Mouse (Mus musculus) myocyte (in vitro differentiated cells): ENCODE results near the gene Ift140. TPM values are rescaled to one million over a fixed set of nuclear protein-coding genes. Genes with fewer than 3 reads are reported as not detected.

Experiments used
- H3K27me3 ChIP-seq: one replicate; pipeline ENCODE4 v1.6.1; 2011; ENCODE audit not compliant: control insufficient read depth, insufficient read depth, insufficient read length
- H3K36me3 ChIP-seq: one replicate; pipeline ENCODE4 v1.6.1; 2011; ENCODE audit not compliant: control insufficient read depth, insufficient read depth
- H3K4me2 ChIP-seq: one replicate; pipeline ENCODE4 v1.6.1; 2011; ENCODE audit warnings: low read depth, control low read depth
- H3K4me3 ChIP-seq: one replicate; pipeline ENCODE4 v1.5.1; 2011; ENCODE audit warnings: mild to moderate bottlenecking, control low read depth, moderate library complexity
- H3K79me2 ChIP-seq: one replicate; pipeline ENCODE4 v1.6.1; 2011; ENCODE audit not compliant: control insufficient read depth, insufficient read depth
- H3ac ChIP-seq: one replicate; pipeline ENCODE4 v1.6.1; 2011; ENCODE audit not compliant: control insufficient read depth, insufficient read length
- CEBPB ChIP-seq: IDR thresholded peaks from 2 replicates; pipeline ENCODE4 v1.6.1; 2011; ENCODE audit warnings: mild to moderate bottlenecking, moderate library complexity; ENCODE audit not compliant: poor library complexity, insufficient read depth, severe bottlenecking
- E2F4 ChIP-seq: IDR thresholded peaks from one replicate; pipeline ENCODE4 v1.6.1; 2011; ENCODE audit warnings: mild to moderate bottlenecking, control low read depth, moderate library complexity; ENCODE audit not compliant: insufficient read depth
- MAX ChIP-seq: IDR thresholded peaks from one replicate; pipeline ENCODE4 v1.6.1; 2011; ENCODE audit warnings: low read depth, mild to moderate bottlenecking, control low read depth
- MYOD1 ChIP-seq, 3 experiments: IDR thresholded peaks; one replicate each; pipeline ENCODE4 v1.6.1; 2011; ENCODE audit warnings: control low read depth in 2 of 3, low read depth in 2 of 3, mild to moderate bottlenecking in 2 of 3, moderate library complexity in 1 of 3; ENCODE audit not compliant: insufficient read length in 2 of 3, control insufficient read depth in 1 of 3
- MYOG ChIP-seq, 3 experiments: IDR thresholded peaks; one replicate each; pipeline ENCODE4 v1.6.1; 2011; ENCODE audit warnings: control low read depth in 2 of 3, low read depth in 2 of 3, mild to moderate bottlenecking in 2 of 3; ENCODE audit not compliant: insufficient read length in 2 of 3, control insufficient read depth in 1 of 3, insufficient read depth in 1 of 3
- POLR2A ChIP-seq: IDR thresholded peaks from one replicate; pipeline ENCODE4 v1.6.1; 2011; ENCODE audit warnings: low read depth, mild to moderate bottlenecking, control low read depth, moderate library complexity; ENCODE audit not compliant: insufficient read length
- POLR2AphosphoS2 ChIP-seq: IDR thresholded peaks from one replicate; pipeline ENCODE4 v1.6.1; 2011; ENCODE audit warnings: low read depth, control low read depth; ENCODE audit not compliant: insufficient read length
- REST ChIP-seq: IDR thresholded peaks from one replicate; pipeline ENCODE4 v1.6.1; 2011; ENCODE audit warnings: mild to moderate bottlenecking, control low read depth, moderate library complexity; ENCODE audit not compliant: insufficient read depth, insufficient read length
- SRF ChIP-seq: IDR thresholded peaks from one replicate; pipeline ENCODE4 v1.6.1; 2011; ENCODE audit warnings: low read depth; ENCODE audit not compliant: control insufficient read depth, insufficient read length
- TCF12 ChIP-seq: IDR thresholded peaks from one replicate; pipeline ENCODE4 v1.6.1; 2011; ENCODE audit warnings: mild to moderate bottlenecking, control low read depth; ENCODE audit not compliant: poor library complexity, insufficient read depth, severe bottlenecking
- TCF3 ChIP-seq: IDR thresholded peaks from one replicate; pipeline ENCODE4 v1.6.1; 2011; ENCODE audit warnings: low read depth, control low read depth; ENCODE audit not compliant: insufficient read length
- USF1 ChIP-seq: IDR thresholded peaks from one replicate; pipeline ENCODE4 v1.6.1; 2011; ENCODE audit warnings: low read depth, mild to moderate bottlenecking, control low read depth, moderate library complexity
- polyA plus RNA-seq: library from polyadenylated mRNA; unstranded; fragments of >200 nt; fragmentation: generic; extraction: Trizol; gene quantifications from one replicate; pipeline ENCODE4 v1.2.1, GENCODE M21; 2012; ENCODE audit warnings: missing spikeins

Ift140 gene
- polyA plus RNA-seq, 1 experiment: 8.9 TPM

DNA sequence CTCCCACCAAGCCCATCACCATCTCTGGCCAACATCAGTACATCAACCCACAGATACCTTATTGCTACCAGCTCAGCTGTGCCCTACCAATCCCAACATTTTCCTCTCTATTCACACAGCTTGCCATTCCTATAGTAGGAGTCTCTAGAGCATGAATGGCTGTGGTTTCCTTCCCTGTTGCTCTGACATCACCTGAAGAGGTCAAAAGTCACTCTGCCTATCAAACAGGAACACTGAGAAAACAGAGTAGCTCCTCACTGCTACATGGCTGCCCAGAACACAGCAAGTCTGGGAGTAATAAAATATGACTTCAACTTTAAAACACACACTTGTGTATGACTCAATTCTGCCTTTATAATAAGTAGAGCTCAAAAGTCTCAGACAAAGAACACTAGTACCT lies 8.4 kb upstream of the Ift140 start:
- H3K27me3 ChIP-seq: no peaks in the 10 kb centered on the region
- no peak overlapping the region for H3ac ChIP-seq
- TF ChIP-seq CEBPB: no peak
- TF ChIP-seq SRF: no peak
- TF ChIP-seq MYOD1 (IDR thresholded peaks at IDR 0.05; ENCODE audit: control insufficient read depth in 1 of 3, insufficient read length in 2 of 3, low read depth in 2 of 3): no peak
- no peak for TF ChIP-seq TCF12
- no peak for TF ChIP-seq MYOG (IDR thresholded peaks at IDR 0.05; ENCODE audit: control insufficient read depth in 1 of 3, insufficient read depth in 1 of 3, insufficient read length in 2 of 3, low read depth in 2 of 3)
- TF ChIP-seq E2F4: no peak
- no peak for TF ChIP-seq POLR2AphosphoS2
- TF ChIP-seq POLR2A: no peak

DNA sequence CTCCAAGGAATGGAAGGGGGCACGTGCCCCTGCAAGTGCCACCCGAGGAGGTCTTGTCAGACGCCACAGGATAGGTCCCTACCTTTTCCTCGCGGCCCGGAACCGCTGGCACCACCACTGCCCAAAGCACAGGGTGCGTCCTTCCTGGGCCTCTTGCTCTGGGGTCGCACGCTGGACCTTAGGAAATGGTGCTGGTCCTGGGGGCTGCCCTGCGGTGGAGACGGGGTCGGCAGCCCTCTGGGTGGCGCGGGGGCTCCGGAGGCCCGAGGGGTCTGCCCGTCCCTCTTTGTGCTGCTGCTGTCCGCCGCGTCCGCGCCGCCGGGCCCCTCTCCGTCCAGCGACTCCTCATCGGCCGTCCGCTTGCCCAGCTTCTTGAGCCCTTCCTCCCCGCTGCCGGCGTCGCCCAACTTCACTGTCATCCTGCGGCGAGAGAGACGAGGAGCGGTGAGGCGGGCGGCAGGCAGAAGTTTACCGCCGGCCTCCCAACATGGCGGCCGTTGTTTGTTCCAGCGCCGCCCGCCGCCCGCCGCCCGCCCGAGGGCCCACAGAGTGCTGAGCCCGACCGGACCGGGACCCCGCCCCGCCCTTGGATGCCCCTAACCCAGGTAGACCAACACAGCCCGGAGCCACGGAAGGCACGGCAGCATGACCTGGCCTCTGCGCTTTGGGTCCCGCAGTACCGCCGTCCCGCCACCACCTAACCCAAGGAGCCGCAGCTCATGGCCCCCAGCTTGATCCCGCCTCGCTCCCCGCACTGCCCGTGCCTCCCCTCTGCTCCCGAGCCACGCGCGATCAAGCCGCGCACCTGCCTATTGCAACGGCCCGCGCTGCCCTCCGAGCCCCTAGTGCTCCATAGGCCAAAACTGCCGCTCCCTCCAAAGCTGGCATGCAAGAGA lies 2.0 kb upstream of the Ift140 start:
- peaks cover 64% of the 10 kb centered on the region for H3K79me2 ChIP-seq
- H3K27me3 ChIP-seq: no peaks in the 10 kb centered on the region
- TF ChIP-seq E2F4: no peak
- no peak for TF ChIP-seq MYOG (IDR thresholded peaks at IDR 0.05; ENCODE audit: control insufficient read depth in 1 of 3, insufficient read depth in 1 of 3, insufficient read length in 2 of 3, low read depth in 2 of 3)
- no peak for TF ChIP-seq CEBPB
- TF ChIP-seq POLR2AphosphoS2: no peak
- no peak for TF ChIP-seq USF1
- no peak for TF ChIP-seq SRF
- no peak for TF ChIP-seq MAX
- no peak for TF ChIP-seq TCF12
- no peak for TF ChIP-seq MYOD1 (IDR thresholded peaks at IDR 0.05; ENCODE audit: control insufficient read depth in 1 of 3, insufficient read length in 2 of 3, low read depth in 2 of 3)
- TF ChIP-seq TCF3: no peak
- no peaks in the 10 kb centered on the region for H3K36me3 ChIP-seq
- peak overlapping the region; percentile 82 for H3K4me3 ChIP-seq
- H3ac ChIP-seq: peak overlapping the region; percentile 67
- H3K4me2 ChIP-seq: peak overlapping the region; percentile 93

More for the DNA sequence above, 8.4 kb upstream of the Ift140 start:
- H3K79me2 ChIP-seq: peaks cover 75% of the 10 kb centered on the region
- no peak overlapping the region for H3K4me3 ChIP-seq
- H3K36me3 ChIP-seq: peaks cover 6% of the 10 kb centered on the region
- H3K4me2 ChIP-seq: no peak overlapping the region

DNA sequence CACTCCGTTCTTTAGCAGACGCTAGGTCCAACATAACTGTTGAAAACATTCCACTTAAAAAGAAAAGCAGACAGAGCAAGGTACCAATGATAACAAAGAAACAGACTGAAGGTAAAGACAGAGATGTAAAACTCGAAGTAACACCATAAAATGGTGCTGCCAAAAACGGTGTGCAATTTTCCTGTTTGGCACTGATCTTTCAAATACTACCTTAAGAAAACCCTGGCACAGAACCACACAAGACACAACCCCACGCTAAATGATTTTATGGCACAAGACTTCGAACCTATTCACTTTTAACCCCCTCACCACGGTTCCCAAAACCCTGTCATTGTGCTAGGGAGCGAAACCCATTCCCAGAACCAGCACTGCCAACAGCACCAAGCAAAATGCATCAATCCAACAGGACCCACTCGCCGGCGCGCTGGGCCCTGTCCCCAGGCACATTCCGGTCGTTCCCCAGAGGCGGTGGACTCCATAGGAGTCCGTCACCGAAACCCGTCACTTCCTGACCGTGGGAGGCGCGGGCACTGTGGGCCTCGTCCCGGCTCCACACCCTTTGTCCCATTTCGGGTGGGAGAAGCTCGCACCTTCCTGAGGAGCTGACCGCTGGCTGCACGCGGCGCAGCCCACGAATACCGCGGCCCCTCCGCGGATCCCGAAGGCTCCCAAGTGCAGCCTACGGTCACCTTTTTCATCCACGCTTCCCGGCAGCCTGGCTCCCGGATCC lies 879 bp upstream of the Ift140 start:
- Histone ChIP-seq H3ac (peak overlapping the region; percentile 67), H3K4me2 (peak overlapping the region; percentile 93)
- TF ChIP-seq TCF3: no peak

DNA sequence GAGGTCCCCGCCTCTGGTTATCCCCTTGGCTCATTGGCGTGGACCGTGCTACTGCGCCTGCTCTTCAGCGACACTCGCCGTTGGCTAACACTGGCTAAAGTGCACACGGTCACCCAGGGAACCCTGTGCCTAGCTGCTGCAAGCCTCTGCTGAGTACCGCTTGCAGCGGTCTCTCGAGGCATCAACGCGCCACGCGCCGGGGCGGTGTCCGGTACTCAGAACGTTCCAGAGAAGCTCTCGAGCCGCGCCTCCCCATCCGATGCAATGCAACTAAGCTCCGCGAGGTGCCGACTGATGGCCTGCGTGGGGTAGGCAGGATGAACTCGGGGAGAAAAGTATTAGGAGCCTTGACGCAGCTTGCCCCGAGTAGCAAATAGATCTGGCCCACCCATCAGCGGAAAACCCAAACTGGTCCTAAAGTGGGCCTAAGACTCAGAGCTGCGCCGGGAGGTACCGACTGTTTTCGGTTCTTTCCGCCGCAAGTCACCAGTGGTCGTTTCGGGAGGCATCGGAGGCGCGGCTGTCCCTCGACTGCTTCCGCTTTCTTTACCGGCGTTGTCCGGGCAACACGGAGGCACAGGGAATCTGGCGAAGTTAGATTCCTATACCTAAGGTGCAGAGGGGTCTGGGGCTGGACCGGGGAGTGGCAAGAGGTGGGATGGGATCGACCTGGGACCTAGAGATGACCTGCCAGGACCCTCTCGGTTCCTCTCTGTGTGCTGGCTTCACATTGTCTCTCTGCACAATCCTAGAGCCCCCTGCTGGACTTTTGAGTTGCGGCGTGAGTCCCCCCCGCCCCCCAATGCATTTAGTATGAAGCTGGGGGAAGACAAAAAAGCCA lies 627 bp downstream of the Ift140 start:
- Histone ChIP-seq H3K27me3 (no peaks in the 10 kb centered on the region), H3ac (peak overlapping the region; percentile 67), H3K4me2 (peak overlapping the region; percentile 74), H3K4me3 (peak overlapping the region; percentile 82), H3K79me2 (peaks cover 37% of the 10 kb centered on the region), H3K36me3 (no peaks in the 10 kb centered on the region)
- peak; percentile 86 for TF ChIP-seq POLR2AphosphoS2
- TF ChIP-seq TCF3: no peak
- peak; percentile 90 for TF ChIP-seq POLR2A

More for the DNA sequence above, 879 bp upstream of the Ift140 start:
- H3K27me3 ChIP-seq: no peaks in the 10 kb centered on the region
- H3K36me3 ChIP-seq: no peaks in the 10 kb centered on the region
- H3K4me3 ChIP-seq: peak overlapping the region; percentile 82
- H3K79me2 ChIP-seq: peaks cover 52% of the 10 kb centered on the region

- TF ChIP-seq POLR2AphosphoS2 (no peak), MAX (no peak), MYOD1 (IDR thresholded peaks at IDR 0.05; ENCODE audit: control insufficient read depth in 1 of 3, insufficient read length in 2 of 3, low read depth in 2 of 3) (no peak), MYOG (IDR thresholded peaks at IDR 0.05; ENCODE audit: control insufficient read depth in 1 of 3, insufficient read depth in 1 of 3, insufficient read length in 2 of 3, low read depth in 2 of 3) (no peak), TCF3 (no peak), REST (no peak), E2F4 (no peak), USF1 (no peak), SRF (no peak), CEBPB (no peak), TCF12 (no peak), POLR2A (no peak)
- no peak overlapping the region for H3ac ChIP-seq
- H3K27me3 ChIP-seq: no peaks in the 10 kb centered on the region
- no peak overlapping the region for H3K4me2 ChIP-seq
- H3K4me3 ChIP-seq: no peak overlapping the region
- H3K36me3 ChIP-seq: peaks cover 3% of the 10 kb centered on the region
- no peaks in the 10 kb centered on the region for H3K79me2 ChIP-seq
Observed at GRCm38 (mm10) chr17:25036183-25036582, 20.3 kb downstream of the Ift140 start.
